Mouse (Mus musculus) CD4-positive helper T cell, adult 2 months (primary cell): Measurements from ENCODE around the gene Gm3636.
"Not testable (repeated sequence)": the region's sequence is repeated elsewhere in the genome, so short reads cannot be mapped to it uniquely, and the experiment has no call there.

Source experiments
- DNase-seq: peaks from one replicate; pipeline ENCODE4 v3.0.0-alpha.2; 2012; ENCODE audit warnings: low read depth, missing footprints, low spot score

The Gm3636 gene

DNA sequence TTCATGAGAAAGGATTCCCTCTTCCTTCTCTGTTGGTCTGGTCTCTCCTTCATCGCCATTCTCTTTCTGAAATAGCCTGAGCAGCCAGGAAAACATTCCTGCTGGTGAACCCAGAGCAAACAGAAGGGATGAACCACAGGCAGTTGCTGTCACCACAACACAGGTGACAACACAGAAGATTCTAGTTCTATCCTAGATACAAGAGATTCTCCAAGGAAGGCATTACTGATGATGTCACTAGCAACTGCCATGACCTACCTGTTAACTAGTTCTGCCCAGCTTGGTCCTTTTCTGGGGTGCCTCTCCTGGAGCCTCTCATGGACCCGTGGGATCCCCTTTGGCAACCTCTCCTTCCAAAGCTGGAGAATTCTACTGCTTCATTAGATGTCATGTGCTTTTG, at the start of gene Gm3636:
Gene Gm3636 (minus strand): TSS at position 101 of the 400 bp plus-strand sequence.
- not testable (repeated sequence) for DNase-seq

DNA sequence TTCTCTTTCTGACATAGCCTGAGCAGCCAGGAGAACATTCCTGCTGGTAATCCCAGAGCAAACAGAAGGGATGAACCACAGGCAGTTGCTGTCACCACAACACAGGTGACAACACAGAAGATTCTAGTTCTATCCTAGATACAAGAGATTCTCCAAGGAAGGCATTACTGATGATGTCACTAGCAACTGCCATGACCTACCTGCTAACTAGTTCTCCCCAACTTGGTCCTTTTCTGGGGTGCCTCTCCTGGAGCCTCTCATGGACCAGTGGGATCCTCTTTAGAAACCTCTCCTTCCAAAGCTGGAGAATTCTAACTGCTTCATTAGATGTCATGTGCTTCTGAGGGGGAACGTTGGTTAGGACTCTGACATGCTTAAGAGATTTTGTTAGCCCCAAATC, 32.2 kb upstream of the Gm3636 start, which contains the start of gene Gm8362:
Gene Gm8362 (minus strand): TSS at position 101 of the 400 bp plus-strand sequence.
- not testable (repeated sequence) for DNase-seq

DNA sequence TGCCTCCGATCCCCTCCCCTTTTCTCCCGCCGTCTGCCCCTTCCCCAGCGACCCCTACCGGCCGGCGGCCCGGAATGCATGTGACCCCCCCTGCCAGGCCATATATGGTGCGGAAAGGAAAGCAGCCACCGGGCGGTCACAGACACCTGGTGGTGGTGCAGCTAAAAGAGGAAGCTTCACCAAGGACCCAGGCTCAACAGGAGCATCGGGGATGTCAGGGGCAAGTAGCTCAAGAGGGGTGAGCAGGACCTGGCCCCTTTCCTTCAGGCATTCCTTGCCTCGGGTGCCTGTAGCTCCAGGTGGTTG, 15.1 kb upstream of the Gm3636 start:
- DNase-seq: not testable (repeated sequence)

DNA sequence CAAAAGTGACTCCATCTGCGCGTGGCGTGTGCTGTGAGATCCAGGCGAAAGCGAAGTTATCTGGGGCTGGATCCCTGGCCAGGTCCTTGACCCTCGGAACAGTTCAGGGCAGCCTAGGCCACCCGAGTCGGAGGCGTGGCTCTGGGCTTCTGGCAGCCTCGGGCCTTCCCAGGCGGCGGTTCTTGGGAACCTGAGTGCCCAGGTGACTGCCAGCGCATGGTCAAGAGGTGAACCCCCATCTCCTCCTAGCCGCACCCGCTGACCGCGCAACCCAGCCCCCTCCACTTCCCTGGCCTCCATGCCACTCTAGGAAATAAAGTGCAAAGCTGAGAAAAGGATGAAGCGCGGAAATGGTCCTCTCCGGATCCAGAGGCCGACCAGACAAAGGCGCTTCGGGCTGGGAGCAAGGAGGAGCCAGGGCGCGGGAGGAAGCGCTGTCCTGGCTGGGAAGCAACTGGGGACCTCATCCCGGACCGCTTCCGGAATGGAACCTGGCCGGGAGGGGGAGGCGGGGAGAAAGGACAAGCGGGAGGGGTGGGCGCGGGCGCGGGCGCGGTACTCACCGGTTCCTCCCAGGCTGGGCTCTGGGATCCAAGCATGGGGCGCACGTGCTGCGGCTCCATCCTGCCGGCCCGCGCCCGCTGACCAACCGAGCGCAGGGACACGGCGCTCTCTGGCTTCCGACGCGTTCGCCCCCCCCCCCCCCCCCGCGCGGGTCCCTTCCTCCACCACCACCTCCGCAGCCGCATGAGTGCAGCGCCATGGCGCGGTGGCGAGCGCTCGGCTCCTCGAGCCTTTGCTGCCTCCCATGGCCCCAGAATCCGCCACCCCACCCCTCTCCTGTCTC, 14.5 kb upstream of the Gm3636 start:
- peak; percentile 32 for DNase-seq

DNA sequence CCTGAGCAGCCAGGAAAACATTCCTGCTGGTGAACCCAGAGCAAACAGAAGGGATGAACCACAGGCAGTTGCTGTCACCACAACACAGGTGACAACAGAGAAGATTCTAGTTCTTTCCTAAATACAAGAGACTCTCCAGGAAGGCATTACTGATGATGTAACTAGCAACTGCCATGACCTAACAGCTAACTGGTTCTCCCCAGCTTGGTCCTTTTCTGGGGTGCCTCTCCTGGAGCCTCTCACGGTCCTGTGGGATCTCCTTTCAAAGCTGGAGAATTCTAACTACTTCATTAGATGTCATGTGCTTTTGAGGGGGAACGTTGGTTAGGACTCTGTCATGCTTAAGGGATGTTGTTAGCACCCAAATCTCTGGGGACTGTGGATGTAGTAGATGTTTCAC, 22.0 kb downstream of the Gm3636 start, which contains the start of gene Gm8050:
Gene Gm8050 (minus strand): TSS at position 101 of the 400 bp plus-strand sequence.
- DNase-seq: not testable (repeated sequence)
